Mouse (Mus musculus) layer of hippocampus, adult 11-12 months (tissue): ENCODE results near the gene Padi4.

Experiments
- DNase-seq: peaks from one replicate; pipeline ENCODE4 v3.0.0; 2022; ENCODE audit warnings: low spot score

Padi4 gene

DNA sequence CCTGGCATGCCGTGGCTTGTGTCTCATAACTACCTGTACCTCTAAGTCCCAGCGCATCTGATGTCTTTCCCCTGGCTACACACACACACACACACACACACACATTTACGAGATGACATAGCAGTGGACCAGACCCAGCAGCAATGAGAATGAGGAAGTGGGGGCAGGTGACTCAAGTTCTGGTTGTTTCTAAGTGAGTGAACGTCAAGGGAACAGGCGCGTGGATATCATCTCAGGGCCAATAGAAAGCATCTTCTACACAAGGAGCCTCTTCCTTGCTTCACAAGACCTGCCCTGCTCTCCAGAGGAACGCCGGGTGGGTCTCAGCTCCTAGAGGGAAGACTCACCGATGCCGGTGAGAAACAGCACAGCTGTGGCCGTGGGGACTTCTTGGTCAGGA lies 33.4 kb downstream of the Padi4 start:
- DNase-seq: no peak

DNA sequence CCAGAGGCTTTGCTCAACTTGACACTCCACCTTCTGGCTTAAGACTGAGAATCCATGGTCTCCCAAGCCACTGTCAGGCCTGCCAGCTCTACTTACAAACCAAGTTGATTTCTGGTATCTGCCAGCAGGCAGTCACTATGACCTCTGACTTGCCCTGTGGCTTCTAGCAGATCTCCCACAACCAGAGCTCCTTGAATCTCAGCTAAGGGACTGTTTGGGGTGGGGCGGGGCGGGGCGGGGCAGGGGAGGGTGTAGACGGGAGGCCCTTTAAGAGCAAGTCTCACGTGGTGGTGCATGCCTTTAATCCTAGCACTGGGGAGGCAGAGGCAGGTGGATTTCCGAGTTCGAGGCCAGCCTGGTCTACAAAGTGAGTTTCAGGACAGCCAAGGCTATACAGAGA lies 41.2 kb downstream of the Padi4 start:
- DNase-seq: no peak

DNA sequence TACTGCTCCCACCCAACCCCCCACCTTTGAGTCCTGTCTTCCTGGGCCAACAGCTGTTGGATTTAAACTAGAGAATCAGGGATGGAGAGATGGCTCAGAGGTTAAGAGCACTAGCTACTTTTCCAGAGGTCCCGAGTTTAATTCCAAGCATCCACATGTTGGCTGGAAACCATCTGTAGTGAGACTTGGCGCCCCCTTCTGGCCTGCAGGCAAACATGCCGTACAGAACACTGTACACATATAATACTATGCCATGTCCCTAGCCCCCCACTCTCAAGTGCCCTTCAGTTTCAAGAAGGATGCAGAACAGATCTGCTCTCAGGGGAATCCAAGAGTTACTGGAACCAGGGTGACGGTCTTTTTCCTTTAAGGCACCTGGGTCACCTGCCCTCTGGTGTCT lies 42.4 kb downstream of the Padi4 start:
- no peak for DNase-seq

DNA sequence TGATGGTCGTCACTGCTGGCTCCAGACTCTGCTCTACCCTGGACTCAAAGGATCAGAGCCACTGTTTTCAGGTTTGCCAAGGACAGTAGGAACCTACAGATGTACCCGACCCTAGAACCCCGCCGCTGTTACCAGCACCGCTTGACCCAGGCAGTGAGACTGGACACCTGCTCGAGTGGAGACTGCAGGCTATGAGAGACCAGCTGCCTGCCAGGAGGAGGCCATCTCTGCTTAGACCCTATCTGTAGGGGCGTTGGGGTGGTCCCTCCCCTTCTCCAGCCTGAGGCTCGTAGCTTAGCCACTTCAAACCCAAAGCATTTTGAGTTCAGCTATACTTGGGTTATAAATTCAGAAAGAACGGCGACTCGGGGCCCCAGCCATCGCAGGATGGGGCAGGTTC lies 47.1 kb downstream of the Padi4 start:
- no peak for DNase-seq

DNA sequence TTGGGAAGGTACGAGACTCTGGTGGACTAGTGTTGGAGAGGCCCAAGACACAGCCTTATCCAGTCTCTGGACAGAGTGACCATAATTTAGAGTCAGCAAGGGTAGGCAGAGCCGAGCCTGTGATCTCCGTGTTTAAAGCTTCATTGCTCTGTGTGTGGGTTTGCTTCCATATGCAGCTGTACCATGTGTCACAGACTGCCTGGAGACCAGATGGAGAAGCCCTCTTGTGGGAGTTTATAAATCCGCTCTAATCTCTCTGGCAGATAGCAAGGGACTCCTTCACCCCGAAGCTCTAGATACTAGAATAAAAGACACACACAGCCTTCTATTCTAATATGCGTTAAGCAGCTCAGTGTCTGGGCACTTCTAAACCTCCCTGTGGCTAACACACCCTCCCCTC lies 49.3 kb downstream of the Padi4 start:
- DNase-seq: peak; percentile 46

DNA sequence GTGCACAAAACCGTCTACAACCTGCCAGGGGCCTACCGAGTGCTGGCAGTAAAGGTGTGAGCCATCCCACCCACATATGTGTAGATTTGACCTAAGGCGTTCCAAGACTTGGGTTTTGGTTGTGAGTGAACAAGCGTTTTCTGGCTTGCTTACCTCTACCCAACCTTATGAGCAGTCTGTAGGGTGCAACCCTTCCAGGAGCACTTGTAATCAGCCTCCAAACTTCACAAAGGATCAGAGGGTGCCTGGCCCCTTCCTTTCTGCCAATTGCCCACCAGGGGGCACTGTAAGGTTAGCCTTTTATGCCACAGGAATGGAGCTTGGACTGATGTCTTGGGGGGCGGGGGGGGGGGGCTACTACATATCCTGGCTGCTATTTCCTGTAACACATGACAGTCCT lies 50.2 kb downstream of the Padi4 start:
- no peak for DNase-seq

DNA sequence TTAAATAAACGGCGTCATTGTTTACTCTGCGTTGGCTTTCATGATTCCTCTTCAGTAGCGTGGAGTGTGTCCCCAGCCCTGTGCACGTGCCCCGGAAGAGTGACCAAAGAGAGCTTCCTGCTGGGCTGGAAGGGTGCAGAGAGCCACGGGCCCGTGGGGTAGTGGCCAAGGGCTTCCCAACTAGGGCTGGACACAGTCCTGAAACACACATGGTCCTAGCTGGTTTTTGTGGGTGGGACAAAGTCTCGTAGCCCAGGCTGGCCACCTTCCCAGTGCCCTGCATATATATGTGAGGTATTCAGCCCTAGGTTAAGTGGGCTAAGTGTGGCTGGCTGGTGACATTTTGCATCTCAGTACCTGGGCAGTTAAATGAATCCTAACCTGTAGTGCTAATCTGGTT lies 50.8 kb downstream of the Padi4 start:
- no peak for DNase-seq

DNA sequence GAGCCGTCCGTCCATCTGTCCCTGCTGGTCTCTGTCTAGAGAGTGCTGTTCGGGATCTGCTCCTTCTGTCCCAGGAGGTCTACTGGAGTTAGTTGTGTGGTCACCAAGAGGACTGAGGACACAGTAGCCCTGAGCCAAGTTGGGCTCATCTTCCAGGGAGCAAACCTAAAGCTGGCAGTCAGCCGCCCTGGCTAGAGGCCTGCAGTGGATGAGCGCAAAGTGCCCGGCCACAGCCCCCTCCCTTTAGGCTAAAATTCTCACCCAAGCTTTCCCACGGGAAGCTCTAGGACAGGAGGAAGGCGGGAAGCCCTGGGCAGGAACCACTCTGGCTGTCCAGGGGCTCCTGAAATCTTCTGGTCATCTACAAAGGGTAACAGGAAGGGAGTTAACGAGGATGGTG lies 51.3 kb downstream of the Padi4 start:
- DNase-seq: no peak

DNA sequence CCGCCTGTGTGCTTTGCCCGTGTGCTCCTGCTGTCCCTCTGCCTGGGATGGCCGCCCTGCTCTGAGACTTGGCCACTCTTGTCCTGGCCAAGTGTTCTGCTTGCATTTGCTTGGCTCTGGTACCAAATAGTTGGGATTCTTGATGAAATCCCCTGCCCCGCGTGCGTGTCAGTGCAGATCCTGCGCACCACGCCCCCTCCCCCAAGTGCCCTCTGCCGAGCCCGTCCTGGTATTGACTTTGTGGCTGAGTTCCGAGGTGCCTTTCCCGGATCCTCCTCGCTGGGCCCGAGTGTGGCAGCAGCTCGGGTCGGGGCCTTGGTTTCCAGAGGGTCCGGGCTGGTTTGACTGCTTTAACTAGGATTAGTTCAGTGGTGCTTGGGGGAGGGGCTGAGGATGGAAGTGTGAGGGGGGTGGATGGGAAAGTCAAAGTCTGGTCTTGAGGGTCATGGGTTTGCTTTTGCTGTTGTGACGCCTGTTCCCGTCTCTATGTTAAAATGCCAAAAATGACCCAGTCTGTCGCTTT lies 52.0 kb downstream of the Padi4 start:
- DNase-seq: no peak

DNA sequence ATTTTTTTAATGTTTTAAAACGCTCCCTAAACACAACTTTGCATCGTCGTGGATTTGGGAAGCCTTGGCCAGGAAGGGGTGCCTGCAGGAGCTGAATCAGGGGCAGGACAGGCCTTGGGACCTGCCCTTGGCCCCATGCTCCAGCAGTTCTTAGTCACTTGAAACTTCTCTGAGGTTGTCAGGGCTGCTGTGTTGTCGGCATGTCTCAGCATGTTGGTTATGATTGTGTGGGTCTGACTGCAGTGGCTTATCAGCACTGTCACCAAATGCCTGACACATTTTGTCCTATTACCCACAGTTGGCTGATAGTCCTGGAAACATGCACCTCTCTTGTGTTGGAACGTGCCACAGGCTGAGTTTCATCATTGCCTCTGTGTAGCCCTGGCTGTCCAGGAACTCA lies 53.9 kb downstream of the Padi4 start:
- DNase-seq: no peak

DNA sequence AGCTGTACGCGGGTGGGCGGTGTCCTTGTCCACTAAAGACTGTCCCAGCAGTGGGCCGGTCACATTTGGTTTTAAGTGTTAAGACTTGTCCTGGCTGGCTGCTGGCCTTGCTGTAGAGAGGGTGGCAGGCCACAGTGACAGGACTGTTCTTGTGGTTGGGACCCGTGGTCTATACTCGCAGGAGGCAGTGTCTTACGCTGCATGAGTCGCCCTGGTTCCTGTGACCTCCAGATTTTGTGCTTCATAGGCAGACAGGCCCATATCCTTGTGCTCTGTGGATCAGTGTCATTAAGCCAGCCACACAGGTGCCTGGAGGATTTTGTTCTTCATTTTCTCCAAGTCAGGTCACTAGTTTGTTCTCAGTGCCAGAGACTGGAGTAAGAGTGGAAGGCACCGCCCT lies 55.6 kb downstream of the Padi4 start:
- DNase-seq: no peak

DNA sequence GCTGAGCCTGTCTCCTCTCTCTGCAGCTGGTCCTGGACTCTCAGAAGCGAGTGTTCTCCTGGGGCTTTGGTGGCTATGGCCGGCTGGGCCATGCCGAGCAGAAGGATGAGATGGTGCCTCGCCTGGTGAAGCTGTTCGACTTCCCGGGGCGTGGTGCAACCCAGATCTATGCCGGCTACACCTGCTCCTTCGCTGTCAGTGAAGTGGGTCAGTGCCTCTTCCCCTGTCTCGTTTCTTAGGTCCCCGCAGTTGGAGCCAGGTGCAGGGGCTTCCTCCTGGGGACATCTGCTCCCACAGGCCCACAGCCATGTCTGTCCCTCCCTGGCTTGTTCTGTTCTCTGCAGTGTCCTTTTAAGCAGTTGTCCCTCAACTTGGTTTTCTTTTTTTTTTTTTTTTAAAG lies 57.0 kb downstream of the Padi4 start:
- no peak for DNase-seq

DNA sequence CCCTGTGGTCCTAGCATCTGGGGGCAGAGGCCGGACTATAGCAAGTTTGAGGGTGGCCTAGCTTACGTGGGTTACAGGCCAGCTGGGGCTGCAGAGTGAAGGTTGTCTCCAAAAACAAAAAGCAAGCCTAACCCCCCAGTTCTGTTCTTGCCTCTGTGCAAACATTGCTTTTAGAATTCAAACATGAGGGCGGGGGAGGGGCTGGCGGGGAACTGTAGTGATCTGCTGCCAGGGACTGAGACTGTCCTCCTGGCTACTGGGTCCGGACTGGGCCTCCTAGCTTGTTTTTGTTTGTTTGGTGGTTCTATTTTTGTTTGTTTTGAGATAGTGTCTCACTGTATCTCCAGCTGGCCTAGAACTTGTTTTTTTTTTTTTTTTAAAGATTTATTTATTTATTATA lies 59.5 kb downstream of the Padi4 start:
- DNase-seq: no peak

DNA sequence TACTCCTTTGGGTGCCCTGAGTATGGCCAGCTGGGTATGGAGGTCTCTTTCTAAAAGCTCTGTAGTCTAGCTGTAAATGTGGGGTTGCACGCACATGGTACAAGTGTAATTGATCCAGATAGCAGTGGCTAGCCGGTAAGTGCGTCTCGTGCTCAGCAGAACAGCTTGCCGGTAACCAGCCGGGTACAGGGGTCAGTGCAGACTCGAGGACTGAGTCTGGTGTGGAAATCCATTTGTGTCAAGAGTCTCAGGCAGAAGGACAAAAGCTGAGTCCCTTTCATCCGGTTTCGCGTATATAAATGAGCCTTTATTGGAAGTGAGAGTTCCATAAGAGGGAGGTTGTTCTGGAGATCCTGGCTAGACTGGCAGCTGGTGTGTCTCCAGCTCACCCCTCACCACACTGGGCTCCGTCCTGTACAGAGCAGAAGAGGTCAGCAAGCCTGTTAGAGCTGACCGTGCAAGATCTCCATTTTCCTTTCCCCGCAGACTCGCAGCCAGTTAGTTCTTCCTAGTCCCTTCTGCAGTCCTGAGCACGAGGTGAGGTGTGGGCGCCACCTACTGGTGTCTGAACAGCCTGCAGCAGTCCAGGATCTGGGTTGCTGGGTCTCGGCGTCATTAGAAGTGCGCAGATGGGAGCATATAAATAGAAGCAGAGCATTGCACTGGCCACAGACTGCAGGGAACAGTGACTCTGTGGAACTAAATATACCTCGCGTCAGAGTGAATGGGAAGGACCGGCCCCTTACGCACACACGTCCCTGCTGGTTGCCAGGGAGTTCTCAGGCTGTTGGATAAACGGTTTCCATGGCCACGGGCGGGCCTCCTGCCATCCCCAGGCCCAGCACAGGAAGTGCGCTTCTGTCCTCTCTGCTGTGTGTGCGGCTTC lies 60.3 kb downstream of the Padi4 start:
- DNase-seq: peak; percentile 99

DNA sequence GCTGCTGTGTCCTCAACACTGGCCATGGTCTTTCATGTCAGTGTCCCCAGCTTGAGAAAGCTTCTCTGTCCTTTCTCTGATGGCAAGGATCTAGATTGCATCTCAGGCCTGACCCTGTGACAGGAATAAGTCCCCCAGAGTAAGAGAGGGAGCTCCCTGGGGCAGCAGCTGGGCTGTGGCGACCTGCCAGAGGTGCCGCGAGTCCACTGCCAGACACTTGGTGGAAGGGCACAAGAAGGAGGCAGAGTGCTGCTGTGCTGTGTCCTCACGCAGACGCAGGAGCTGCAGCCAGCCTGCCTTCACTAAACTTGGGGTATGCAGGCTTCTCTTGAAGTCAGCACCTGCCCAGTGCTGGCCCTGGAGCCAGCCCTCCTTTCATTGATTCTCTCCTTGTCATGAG lies 62.7 kb downstream of the Padi4 start:
- DNase-seq: no peak

DNA sequence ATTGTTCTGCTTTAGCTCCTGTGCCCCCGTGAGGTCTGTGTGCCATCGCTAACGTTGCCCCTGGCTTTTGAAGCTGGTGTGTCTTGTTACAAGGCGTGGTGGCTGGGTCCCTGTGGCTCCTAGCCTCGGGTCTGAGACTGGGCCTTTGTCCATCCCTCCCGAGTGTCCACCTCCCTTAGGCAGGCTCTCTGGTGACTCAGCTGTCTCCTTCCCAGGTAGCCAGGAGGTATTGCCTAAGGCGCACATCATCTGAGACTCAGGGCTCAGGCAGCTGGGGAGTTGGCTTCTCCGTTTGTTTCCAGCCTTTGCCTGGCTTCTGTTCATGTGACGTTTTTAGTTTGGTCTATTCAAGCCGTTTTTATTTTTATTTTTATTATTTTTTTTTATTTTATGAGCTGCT lies 63.3 kb downstream of the Padi4 start:
- no peak for DNase-seq

DNA sequence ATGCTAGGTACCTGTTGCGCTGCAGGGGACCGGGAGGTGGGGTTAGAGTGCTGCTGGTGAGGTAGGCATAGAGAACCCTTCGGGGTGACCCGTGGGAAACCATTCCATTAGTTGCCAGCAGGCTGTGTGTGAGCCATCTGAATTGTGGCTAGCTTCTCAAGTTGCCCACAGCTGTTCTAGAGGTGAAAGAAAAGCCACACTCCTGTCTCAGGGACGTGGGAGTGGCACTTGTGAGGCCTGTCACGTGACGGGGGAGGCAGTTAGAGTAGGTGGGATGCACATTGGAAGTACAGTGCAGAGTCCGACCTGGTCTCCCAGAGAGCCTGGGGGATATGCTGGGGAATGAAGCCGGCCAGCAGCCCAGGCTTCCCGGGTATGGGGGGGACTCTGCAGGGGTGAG lies 64.4 kb downstream of the Padi4 start:
- no peak for DNase-seq

DNA sequence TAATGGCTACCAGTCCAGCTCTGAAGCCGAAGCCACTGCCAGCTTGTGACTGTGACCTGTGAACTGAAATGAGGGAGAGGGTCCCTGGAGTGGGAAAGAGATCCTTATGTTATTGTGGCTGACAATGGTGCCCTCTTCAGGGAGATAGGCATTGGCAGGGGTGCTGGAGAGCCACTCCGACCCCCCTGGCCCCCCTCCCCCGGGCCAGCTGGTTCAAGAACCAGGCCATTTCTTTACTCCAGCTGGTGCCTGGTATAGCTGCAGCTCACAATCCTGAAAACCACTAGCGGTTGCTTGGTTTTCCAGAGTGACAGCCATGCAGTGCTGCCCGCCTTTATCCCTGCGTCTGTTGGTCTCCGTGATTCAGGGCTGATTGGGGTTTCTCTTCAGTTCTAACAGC lies 64.9 kb downstream of the Padi4 start:
- DNase-seq: no peak

DNA sequence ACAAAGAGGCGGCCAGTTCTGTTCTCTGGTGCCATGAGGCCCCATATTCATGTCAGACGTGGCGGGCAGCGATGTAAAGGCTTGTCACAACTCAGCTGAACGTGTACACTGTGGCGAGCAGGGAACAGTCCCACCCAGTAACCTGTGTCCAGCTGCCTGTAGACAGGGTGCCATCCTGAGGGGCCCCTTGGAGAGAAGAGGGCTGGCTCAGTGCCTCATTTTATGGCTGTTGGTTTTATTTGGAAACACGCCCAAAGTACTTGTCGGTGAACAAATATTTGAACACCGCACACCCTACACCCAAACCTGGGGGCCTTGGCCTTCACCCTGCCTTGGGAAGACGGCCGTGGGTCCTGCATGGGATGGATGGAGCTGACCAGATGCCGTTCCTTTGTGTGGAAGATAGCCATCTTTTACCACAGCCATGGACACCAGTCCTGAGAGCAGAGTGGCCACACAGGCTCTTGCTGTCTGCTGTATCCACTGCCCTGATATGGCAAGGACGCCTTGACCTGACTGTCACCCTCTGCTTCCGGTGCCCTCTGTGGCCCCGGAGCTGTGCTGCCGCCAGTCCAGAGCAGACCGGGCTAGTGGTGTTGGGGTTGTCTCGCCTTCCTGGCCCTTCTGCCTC lies 65.6 kb downstream of the Padi4 start:
- DNase-seq: no peak

DNA sequence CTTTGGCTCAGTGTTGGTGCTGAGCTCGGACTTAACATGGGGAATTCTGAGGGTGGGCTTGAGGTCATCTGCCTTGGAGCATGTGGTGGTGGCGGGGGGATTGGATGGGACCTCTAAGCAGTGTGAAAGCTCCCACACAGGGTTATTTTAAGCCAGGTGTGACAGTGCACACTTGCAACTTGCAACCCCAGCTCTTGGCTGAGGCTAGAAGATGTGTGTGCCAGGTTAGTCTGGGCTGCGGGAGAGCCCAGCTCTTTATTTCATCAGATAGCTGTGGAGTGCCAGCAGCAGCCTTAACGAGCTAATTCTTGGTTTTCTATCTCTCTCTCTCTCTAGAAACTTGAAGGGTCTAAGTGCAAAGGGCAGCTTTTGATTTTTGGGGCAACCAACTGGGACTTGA lies 66.4 kb downstream of the Padi4 start:
- DNase-seq: no peak

DNA sequence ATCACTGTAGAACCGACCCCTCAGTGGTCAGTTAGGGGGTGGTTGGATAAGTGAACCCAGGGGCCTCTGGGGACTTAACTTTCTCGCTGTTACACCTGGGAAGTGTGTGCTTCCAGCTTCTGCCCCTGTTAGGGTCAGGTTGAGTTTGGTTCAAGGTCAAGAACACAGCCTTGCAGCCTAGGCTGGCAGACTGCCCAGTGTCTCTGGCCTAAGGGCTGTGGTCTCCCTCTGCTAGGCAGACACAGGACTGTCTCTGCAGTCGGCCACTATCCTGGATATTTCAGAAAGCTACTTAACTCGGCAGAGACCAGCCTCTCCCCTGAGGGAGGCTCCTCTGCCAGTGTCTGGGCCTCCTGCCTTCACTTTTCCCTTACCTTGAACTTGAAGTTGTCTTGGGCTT lies 69.9 kb downstream of the Padi4 start:
- no peak for DNase-seq

DNA sequence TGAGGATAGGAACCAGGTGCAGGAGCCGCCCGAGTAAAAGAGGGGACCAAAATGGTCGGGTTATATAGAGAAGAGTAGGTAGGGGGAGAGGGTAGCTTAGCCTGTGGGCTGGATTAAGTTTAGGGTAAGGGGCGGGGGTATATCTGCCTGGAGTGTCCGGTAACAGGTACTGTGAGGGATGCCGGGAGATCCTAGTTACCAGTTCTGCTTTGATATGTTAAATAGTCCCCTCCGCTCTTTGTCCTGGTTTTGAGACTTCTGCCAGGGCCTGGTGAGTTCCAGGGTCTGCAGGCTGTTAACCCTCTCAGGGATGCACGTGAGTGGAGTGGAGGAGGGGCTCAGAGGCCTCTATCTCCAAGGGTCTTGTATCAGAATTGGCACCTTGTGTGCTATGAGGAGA lies 70.4 kb downstream of the Padi4 start:
- DNase-seq: no peak

DNA sequence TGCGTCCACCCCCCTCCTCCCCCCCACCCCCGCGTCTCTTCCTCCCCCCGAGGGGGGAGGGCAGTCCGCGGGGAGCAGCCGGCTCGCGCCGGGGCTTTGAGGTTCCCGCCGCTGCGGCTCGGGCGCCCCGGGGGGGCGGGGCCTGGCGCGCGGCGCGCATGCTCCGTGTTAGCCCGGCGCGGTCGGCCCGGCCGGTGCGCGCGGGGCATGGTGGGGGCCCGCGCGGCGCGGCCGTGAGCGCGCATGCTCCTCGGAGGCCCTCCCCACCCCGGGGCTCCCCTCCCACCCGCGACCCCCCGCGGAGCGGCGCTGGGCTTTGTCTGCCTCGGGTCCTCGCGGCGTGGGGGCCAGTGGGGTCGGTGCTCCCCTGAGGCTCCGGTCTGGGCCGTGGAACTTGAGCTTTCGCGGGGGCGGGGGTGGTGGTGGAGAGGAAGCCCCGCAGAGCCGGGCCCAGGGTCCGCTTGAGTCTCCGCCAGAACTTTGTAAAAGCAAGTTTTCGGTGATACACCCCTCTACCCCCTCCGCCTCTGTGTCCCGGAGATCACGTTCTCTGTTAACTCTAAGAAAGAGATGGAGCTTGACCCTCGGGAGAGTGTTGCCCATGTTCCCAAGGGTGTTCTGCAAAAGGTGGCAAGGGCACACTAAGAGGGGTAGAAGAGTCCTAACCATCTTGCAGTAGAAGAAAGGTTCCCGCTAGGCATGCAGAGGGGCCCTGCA lies 71.3 kb downstream of the Padi4 start:
- DNase-seq: peak; percentile 79
